Mouse (Mus musculus) heart, adult 2 months (tissue): ENCODE data around the gene Dynlrb2. TPM values are rescaled to one million over a fixed set of nuclear protein-coding genes. Genes with fewer than 3 reads are reported as not detected.

Experiments
- DNase-seq, 2 experiments: peaks; one replicate each; pipeline ENCODE4 v3.0.0; 2021
- H3K27ac ChIP-seq: fragments of 200-600 bp; 2 replicates; pipeline ENCODE4 v1.8.1; 2022
- H3K27me3 ChIP-seq: fragments of 200-500 bp; 2 replicates; pipeline ENCODE4 v1.6.1; 2012; ENCODE audit warnings: mild to moderate bottlenecking, low read length, inconsistent platforms, mixed read lengths; ENCODE audit not compliant: control insufficient read depth, insufficient read depth
- H3K36me3 ChIP-seq: fragments of 200-500 bp; 2 replicates; pipeline ENCODE4 v1.6.1; 2012; ENCODE audit warnings: low read length, inconsistent platforms; ENCODE audit not compliant: control insufficient read depth, insufficient read depth
- H3K4me1 ChIP-seq: fragments of 200-500 bp; 2 replicates; pipeline ENCODE4 v1.6.1; 2011; ENCODE audit warnings: low read length; ENCODE audit not compliant: control insufficient read depth, insufficient read depth
- H3K4me3 ChIP-seq: fragments of 200-600 bp; 2 replicates; pipeline ENCODE4 v1.8.1; 2022
- H3K79me2 ChIP-seq: fragments of 200-500 bp; replicated peaks from 2 replicates; pipeline ENCODE4 v1.6.1; 2012; ENCODE audit warnings: mild to moderate bottlenecking, inconsistent platforms, low read length, moderate library complexity, mixed read lengths; ENCODE audit not compliant: control insufficient read depth, insufficient read depth
- H3K9ac ChIP-seq: fragments of 200-500 bp; 2 replicates; pipeline ENCODE4 v1.6.1; 2012; ENCODE audit warnings: low read depth, mild to moderate bottlenecking, control low read depth, inconsistent platforms, low read length, mixed read lengths
- CTCF ChIP-seq: fragments of 200-600 bp; IDR thresholded peaks from 2 replicates; pipeline ENCODE4 v1.8.1; 2022; ENCODE audit warnings: antibody characterized with exemption, mild to moderate bottlenecking, moderate library complexity
- EP300 ChIP-seq: fragments of 200-500 bp; IDR thresholded peaks from 2 replicates; pipeline ENCODE4 v1.6.1; 2011; ENCODE audit warnings: low read depth, low read length, control low read depth; ENCODE audit not compliant: insufficient read depth
- POLR2A ChIP-seq: fragments of 200-500 bp; IDR thresholded peaks from 2 replicates; pipeline ENCODE4 v1.6.1; 2011; ENCODE audit warnings: mild to moderate bottlenecking, low read depth, low read length, control low read depth; ENCODE audit not compliant: insufficient read depth
- WGBS: fragments of 180-500 bp; shearing (Covaris S2); methylation state at CpG from one replicate; pipeline ENCODE4 v1.1.7; 2018; 5-methylcytosine and 5-hydroxymethylcytosine counted together
- intact Hi-C: fragments of 180-260 bp; cut with DNase I; formaldehyde crosslinking; loops from one replicate; pipeline ENCODE4 v1.15.1; 2025
- polyA plus RNA-seq: library from polyadenylated mRNA; depleted of rRNA; stranded (reverse); fragments of >200 nt; gene quantifications from 2 replicates; pipeline ENCODE4 v1.2.3, GENCODE M21; 2012
- total RNA-seq, 2 experiments: library from RNA; stranded (reverse); gene quantifications; 2 replicates each; pipeline ENCODE4 v1.2.3; 2021

Dynlrb2 gene
- total and polyA plus RNA-seq, 3 experiments = 5.4 TPM; not detected in 2

GRCm38 (mm10) chr8:116508721-116509120, 3.9 kb downstream of the Dynlrb2 start:
- Histone ChIP-seq H3K4me1 (peaks cover 1% of the 10 kb centered on the region; the same call in 1 of the 2 replicates), H3K79me2 (no peaks in the 10 kb centered on the region), H3K27ac (no peak overlapping the region), H3K9ac (no peak overlapping the region), H3K4me3 (no peak overlapping the region), H3K27me3 (no peaks in the 10 kb centered on the region), H3K36me3 (no peaks in the 10 kb centered on the region)
- no peak for TF ChIP-seq POLR2A
- TF ChIP-seq EP300 = 0 out of 2 replicates have a peak, but pooled peaks have one; percentile 45
- intact Hi-C loops = no loop called here
- peak; percentile 50 to 82 for DNase-seq
- WGBS = 44% methylated on average over 5 of the region's 5 CpGs

- no peaks in the 10 kb centered on the region for H3K79me2 ChIP-seq
- no peak for DNase-seq
- TF ChIP-seq CTCF (no peak), POLR2A (no peak), EP300 (no peak)
- intact Hi-C loops = no loop called here
- H3K4me3 ChIP-seq = no peak overlapping the region
- H3K9ac ChIP-seq = no peak overlapping the region
- H3K4me1 ChIP-seq = peaks cover 1% of the 10 kb centered on the region; the same call in 1 of the 2 replicates
- 69% methylated on average over 3 of the region's 3 CpGs for WGBS
- H3K27ac ChIP-seq = no peak overlapping the region
- no peaks in the 10 kb centered on the region for H3K36me3 ChIP-seq
- H3K27me3 ChIP-seq = no peaks in the 10 kb centered on the region
Measured at GRCm38 (mm10) chr8:116509247-116509646, 4.5 kb downstream of the Dynlrb2 start.

DNA sequence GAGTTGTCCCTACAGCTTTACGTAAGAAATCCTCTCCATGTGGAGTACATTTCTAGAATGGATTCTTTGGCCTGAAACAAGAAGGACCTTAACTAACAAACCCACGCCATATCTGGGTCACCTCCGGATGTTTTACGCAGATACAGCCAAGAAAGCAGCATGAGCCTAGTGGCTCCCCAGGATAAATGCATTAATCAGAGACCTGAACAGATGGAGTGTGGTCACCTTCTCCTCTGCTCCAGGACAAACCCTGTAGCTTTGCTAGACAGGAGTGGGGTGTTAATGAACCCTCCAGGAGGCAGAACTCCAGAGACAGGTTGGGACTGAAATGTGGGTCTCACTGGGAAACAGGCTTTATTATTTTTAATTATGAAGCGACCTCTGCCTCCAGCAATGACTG, 14.9 kb downstream of the Dynlrb2 start:
- DNase-seq = no peak
- Histone ChIP-seq H3K79me2 (no peaks in the 10 kb centered on the region), H3K27me3 (no peaks in the 10 kb centered on the region), H3K4me3 (no peak overlapping the region), H3K36me3 (no peaks in the 10 kb centered on the region), H3K27ac (no peak overlapping the region), H3K9ac (no peak overlapping the region), H3K4me1 (no peaks in the 10 kb centered on the region)
- WGBS = 83% methylated on average over 5 of the region's 5 CpGs
- intact Hi-C loops = no loop called here
- no peak for TF ChIP-seq POLR2A
- TF ChIP-seq CTCF = no peak
- no peak for TF ChIP-seq EP300

DNA sequence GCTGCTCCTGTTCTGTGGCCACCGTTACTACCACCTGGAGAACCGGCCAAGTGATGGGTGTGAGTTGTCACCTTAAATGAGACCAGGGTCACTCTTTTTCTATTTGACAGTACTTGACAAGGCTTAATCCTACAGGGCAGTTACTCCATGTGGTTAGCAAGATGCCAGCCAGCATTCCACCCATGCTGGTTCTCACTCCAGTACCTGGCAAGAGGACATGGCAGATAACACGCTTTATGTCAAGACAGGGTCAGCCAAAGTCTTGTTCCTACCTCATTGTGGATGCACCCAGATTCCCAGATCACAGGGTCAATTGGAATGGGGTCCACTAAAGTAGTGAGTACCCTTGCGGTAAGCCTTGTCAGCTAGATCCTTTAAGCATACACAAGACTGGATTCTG, 16.4 kb downstream of the Dynlrb2 start:
- no peak overlapping the region for H3K4me3 ChIP-seq
- no peak for DNase-seq
- H3K36me3 ChIP-seq = no peaks in the 10 kb centered on the region
- no peak overlapping the region for H3K27ac ChIP-seq
- no peaks in the 10 kb centered on the region for H3K4me1 ChIP-seq
- TF ChIP-seq POLR2A = no peak
- H3K79me2 ChIP-seq = no peaks in the 10 kb centered on the region
- intact Hi-C loops = no loop called here
- no peak overlapping the region for H3K9ac ChIP-seq
- no peaks in the 10 kb centered on the region for H3K27me3 ChIP-seq
- 85% methylated on average over 4 of the region's 4 CpGs for WGBS

DNA sequence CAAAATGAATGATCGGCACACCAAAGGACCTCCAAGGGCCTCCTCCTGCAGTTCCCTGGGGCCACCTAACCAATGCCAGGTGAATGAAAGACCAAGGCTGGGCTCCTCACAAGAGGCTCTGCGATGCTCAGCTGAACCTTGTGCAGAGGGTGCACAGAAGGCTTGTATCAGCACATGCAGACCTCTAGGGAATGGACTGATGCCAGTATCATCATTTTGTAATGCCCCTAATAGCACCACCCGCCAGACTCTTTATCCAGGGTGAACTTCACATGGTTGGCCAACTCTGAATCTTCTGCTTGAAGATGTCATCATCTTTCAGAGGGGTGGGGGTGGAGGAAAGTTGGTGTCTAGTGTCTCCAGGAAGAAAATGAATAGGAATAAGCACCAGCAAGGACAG, 16.9 kb downstream of the Dynlrb2 start:
- no peak overlapping the region for H3K27ac ChIP-seq
- no peak for DNase-seq
- H3K36me3 ChIP-seq = no peaks in the 10 kb centered on the region
- TF ChIP-seq CTCF = no peak
- no peak for TF ChIP-seq POLR2A
- no peak for TF ChIP-seq EP300
- H3K4me3 ChIP-seq = no peak overlapping the region
- H3K9ac ChIP-seq = no peak overlapping the region
- H3K79me2 ChIP-seq = no peaks in the 10 kb centered on the region
- 82% methylated on average over 3 of the region's 3 CpGs for WGBS
- no peaks in the 10 kb centered on the region for H3K4me1 ChIP-seq
- intact Hi-C loops = no loop called here
- no peaks in the 10 kb centered on the region for H3K27me3 ChIP-seq

GRCm38 (mm10) chr8:116522104-116522767, 17.5 kb downstream of the Dynlrb2 start:
- intact Hi-C loops = no loop called here
- H3K4me1 ChIP-seq = no peaks in the 10 kb centered on the region
- H3K27me3 ChIP-seq = no peaks in the 10 kb centered on the region
- H3K36me3 ChIP-seq = no peaks in the 10 kb centered on the region
- H3K27ac ChIP-seq = no peak overlapping the region
- no peaks in the 10 kb centered on the region for H3K79me2 ChIP-seq
- no peak for TF ChIP-seq POLR2A
- no peak for TF ChIP-seq EP300
- no peak for TF ChIP-seq CTCF
- DNase-seq = no peak
- no peak overlapping the region for H3K9ac ChIP-seq
- WGBS = 65% methylated on average over 11 of the region's 11 CpGs
- H3K4me3 ChIP-seq = no peak overlapping the region
